Mouse (Mus musculus) bone marrow macrophage, adult 2 months (primary cell): Measurements from ENCODE around the gene Nr2f2. TPM values are rescaled to one million over a fixed set of nuclear protein-coding genes. Genes with fewer than 3 reads are reported as not detected.

Source experiments
- H3K27ac ChIP-seq: 2 replicates; pipeline ENCODE4 v1.5.1; 2012; ENCODE audit warnings: low read depth, low read length; ENCODE audit not compliant: insufficient read depth
- H3K4me1 ChIP-seq: 2 replicates; pipeline ENCODE4 v1.6.1; 2012; ENCODE audit warnings: low read length; ENCODE audit not compliant: control insufficient read depth, insufficient read depth
- H3K4me3 ChIP-seq: 2 replicates; pipeline ENCODE4 v1.5.1; 2012; ENCODE audit warnings: mild to moderate bottlenecking, low read length, moderate library complexity; ENCODE audit not compliant: insufficient read depth
- CTCF ChIP-seq: IDR thresholded peaks from 2 replicates; pipeline ENCODE4 v1.5.1; 2012; ENCODE audit warnings: low read depth, mild to moderate bottlenecking, low read length, moderate library complexity
- POLR2A ChIP-seq: IDR thresholded peaks from 2 replicates; pipeline ENCODE4 v1.6.1; 2012; ENCODE audit warnings: mild to moderate bottlenecking, low read depth, low read length, borderline replicate concordance
- polyA plus RNA-seq: library from polyadenylated mRNA; stranded (reverse); fragments of >200 nt; gene quantifications from 2 replicates; pipeline ENCODE4 v1.2.4, GENCODE M21; 2012; ENCODE audit not compliant: missing spikeins, insufficient read depth, insufficient read length

Gene Nr2f2
- polyA plus RNA-seq, 1 experiment: not detected

GRCm38 (mm10) chr7:70332064-70332850 lies 34.3 kb downstream of the Nr2f2 start:
- TF ChIP-seq CTCF (no peak), POLR2A (no peak)
- Histone ChIP-seq H3K27ac (no peak overlapping the region), H3K4me1 (no peaks in the 10 kb centered on the region), H3K4me3 (no peak overlapping the region)

GRCm38 (mm10) chr7:70331243-70332063 lies 35.1 kb downstream of the Nr2f2 start:
- Histone ChIP-seq H3K27ac (no peak overlapping the region), H3K4me3 (no peak overlapping the region), H3K4me1 (no peaks in the 10 kb centered on the region)
- no peak for TF ChIP-seq POLR2A
- no peak for TF ChIP-seq CTCF

GRCm38 (mm10) chr7:70330761-70331242 lies 35.7 kb downstream of the Nr2f2 start:
- no peak overlapping the region for H3K27ac ChIP-seq
- no peaks in the 10 kb centered on the region for H3K4me1 ChIP-seq
- H3K4me3 ChIP-seq: no peak overlapping the region
- no peak for TF ChIP-seq CTCF
- TF ChIP-seq POLR2A: no peak

- H3K4me1 ChIP-seq: no peaks in the 10 kb centered on the region
- H3K4me3 ChIP-seq: no peak overlapping the region
- no peak overlapping the region for H3K27ac ChIP-seq
- TF ChIP-seq CTCF (no peak), POLR2A (no peak)
These were observed 36.4 kb downstream of the Nr2f2 start for GRCm38 (mm10) chr7:70330207-70330562.

GRCm38 (mm10) chr7:70329521-70330206 lies 36.9 kb downstream of the Nr2f2 start:
- no peaks in the 10 kb centered on the region for H3K4me1 ChIP-seq
- no peak for TF ChIP-seq POLR2A
- no peak for TF ChIP-seq CTCF

GRCm38 (mm10) chr7:70329037-70329516 lies 37.5 kb downstream of the Nr2f2 start:
- Histone ChIP-seq H3K4me1 (no peaks in the 10 kb centered on the region), H3K4me3 (no peak overlapping the region), H3K27ac (no peak overlapping the region)
- TF ChIP-seq CTCF (no peak), POLR2A (no peak)

More at GRCm38 (mm10) chr7:70329521-70330206, 36.9 kb downstream of the Nr2f2 start:
- Histone ChIP-seq H3K4me3 (no peak overlapping the region), H3K27ac (no peak overlapping the region)

GRCm38 (mm10) chr7:70328206-70329036 lies 38.1 kb downstream of the Nr2f2 start:
- no peak overlapping the region for H3K27ac ChIP-seq
- no peak for TF ChIP-seq POLR2A
- no peak for TF ChIP-seq CTCF
- H3K4me3 ChIP-seq: no peak overlapping the region
- no peaks in the 10 kb centered on the region for H3K4me1 ChIP-seq

GRCm38 (mm10) chr7:70327191-70327590 lies 39.3 kb downstream of the Nr2f2 start:
- TF ChIP-seq POLR2A: no peak
- TF ChIP-seq CTCF: no peak
- no peak overlapping the region for H3K27ac ChIP-seq
- no peaks in the 10 kb centered on the region for H3K4me1 ChIP-seq
- no peak overlapping the region for H3K4me3 ChIP-seq
